Mouse (Mus musculus) hindbrain, embryonic 15.5 days (tissue): Measurements from ENCODE around the gene Ctnna2. TPM values are rescaled to one million over a fixed set of nuclear protein-coding genes. Genes with fewer than 3 reads are reported as not detected.

ENCODE experiments used
- ATAC-seq: fragments of 200-750 bp; cut with Nextera tagmentation; 2 replicates; pipeline ENCODE4 v1.8.0; 2017; ENCODE audit warnings: low read depth, moderate number of reproducible peaks, moderate TSS enrichment; ENCODE audit not compliant: low FRiP score
- H3K27ac ChIP-seq: fragments of 300-500 bp; sonication (generic); replicated peaks from 2 replicates; pipeline ENCODE4 v1.5.1; 2015; ENCODE audit warnings: mild to moderate bottlenecking, inconsistent platforms
- H3K27me3 ChIP-seq: fragments of 300-500 bp; sonication (generic); 2 replicates; pipeline ENCODE4 v1.6.1; 2015; ENCODE audit warnings: control low read depth, inconsistent platforms
- H3K36me3 ChIP-seq: fragments of 300-500 bp; sonication (generic); 2 replicates; pipeline ENCODE4 v1.6.1; 2015; ENCODE audit warnings: control low read depth, inconsistent platforms
- H3K4me1 ChIP-seq: fragments of 300-500 bp; sonication (generic); replicated peaks from 2 replicates; pipeline ENCODE4 v1.6.1; 2015; ENCODE audit warnings: control low read depth, inconsistent platforms
- H3K4me2 ChIP-seq: fragments of 300-500 bp; sonication (generic); 2 replicates; pipeline ENCODE4 v1.6.1; 2015; ENCODE audit warnings: moderate library complexity, mild to moderate bottlenecking, inconsistent platforms
- H3K4me3 ChIP-seq: fragments of 300-500 bp; sonication (generic); 2 replicates; pipeline ENCODE4 v1.5.1; 2015; ENCODE audit warnings: mild to moderate bottlenecking, inconsistent platforms
- H3K9ac ChIP-seq: fragments of 300-500 bp; sonication (generic); 2 replicates; pipeline ENCODE4 v1.6.1; 2015; ENCODE audit warnings: inconsistent platforms
- H3K9me3 ChIP-seq: fragments of 300-500 bp; sonication (generic); 2 replicates; pipeline ENCODE4 v1.6.1; 2016; ENCODE audit warnings: control low read depth, inconsistent platforms
- WGBS: fragments of 180-500 bp; shearing (Covaris S2); methylation state at CpG from one replicate; pipeline ENCODE4 v1.1.7; 2015; 5-methylcytosine and 5-hydroxymethylcytosine counted together
- polyA plus RNA-seq: library from polyadenylated mRNA; unstranded; fragments of >200 nt; fragmentation: Nextera tagmentation; extraction: Ambion mirVana; gene quantifications from 2 replicates; pipeline ENCODE4 v1.2.1, GENCODE M21; 2015

The Ctnna2 gene
- polyA plus RNA-seq, 1 experiment from 2014 or later = 125 TPM

DNA sequence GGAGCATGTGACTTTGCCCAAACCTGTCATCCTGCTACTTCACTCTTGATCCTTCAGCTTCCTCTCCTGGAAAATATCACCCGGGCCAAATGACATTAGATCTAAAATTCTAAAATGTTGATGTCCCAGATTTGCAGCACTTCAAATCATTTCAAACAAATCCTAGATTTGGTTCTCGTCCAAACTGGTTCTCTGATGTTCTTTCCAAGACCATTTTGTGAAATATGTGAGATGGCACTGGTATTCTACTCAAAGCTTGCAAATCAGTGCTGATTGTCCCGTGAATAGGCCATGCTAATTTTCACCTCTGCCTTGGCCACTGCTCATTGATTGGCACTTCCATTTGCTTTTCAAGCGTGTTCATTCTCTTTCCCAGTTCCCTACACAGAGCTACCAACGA lies 571.0 kb downstream of the Ctnna2 start:
- Histone ChIP-seq H3K27me3 (no peaks in the 10 kb centered on the region), H3K9ac (no peak overlapping the region), H3K27ac (no peak overlapping the region), H3K4me1 (no peaks in the 10 kb centered on the region), H3K36me3 (no peaks in the 10 kb centered on the region), H3K4me3 (no peak overlapping the region), H3K4me2 (no peak overlapping the region), H3K9me3 (no peaks in the 10 kb centered on the region)
- ATAC-seq = no peak
- 70% methylated on average over 5 of the region's 5 CpGs for WGBS

DNA sequence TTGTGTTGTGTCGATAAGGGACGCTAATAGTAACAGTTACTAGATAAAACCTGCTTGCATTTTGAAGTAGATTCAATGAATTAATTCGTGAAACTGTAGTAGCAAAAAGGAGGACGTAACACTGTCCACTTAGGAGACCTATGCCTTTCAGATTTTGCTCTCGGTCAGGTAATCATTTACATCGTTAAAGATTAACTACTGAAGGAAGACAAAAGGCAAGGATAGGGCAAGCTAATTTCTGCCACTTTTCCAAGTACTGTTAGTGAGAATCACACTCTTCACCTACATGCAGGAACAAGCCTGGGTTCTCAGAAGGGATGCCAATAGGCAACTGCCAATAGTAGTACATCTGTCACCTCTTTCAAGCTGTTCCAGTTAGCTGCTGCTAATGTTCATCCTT lies 578.7 kb downstream of the Ctnna2 start:
- no peaks in the 10 kb centered on the region for H3K4me1 ChIP-seq
- 88% methylated on average over 6 of the region's 6 CpGs for WGBS
- H3K36me3 ChIP-seq = no peaks in the 10 kb centered on the region
- no peak overlapping the region for H3K27ac ChIP-seq
- no peak overlapping the region for H3K4me2 ChIP-seq
- H3K9ac ChIP-seq = no peak overlapping the region
- no peak for ATAC-seq
- no peaks in the 10 kb centered on the region for H3K9me3 ChIP-seq
- H3K4me3 ChIP-seq = no peak overlapping the region
- no peaks in the 10 kb centered on the region for H3K27me3 ChIP-seq

DNA sequence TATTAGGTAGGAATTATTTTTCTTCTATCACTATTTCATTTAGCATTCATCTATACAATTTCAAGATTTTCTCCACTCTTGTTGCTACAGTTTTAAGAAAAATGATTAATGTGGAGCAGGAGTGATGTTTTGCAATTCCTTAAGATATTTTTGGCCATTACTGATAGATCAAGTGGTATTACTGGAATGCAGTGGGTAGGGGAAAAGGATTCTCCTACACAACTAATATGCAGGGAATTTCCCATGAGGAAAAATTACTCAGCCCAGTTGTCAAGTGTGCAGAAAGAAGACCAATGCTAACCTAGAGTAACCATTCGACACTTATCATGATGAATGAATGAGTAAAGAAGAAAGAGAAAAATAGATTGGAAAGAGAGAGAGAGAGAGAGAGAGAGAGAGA lies 587.8 kb downstream of the Ctnna2 start:
- Histone ChIP-seq H3K27ac (no peak overlapping the region), H3K4me1 (no peaks in the 10 kb centered on the region), H3K9me3 (no peaks in the 10 kb centered on the region), H3K4me2 (no peak overlapping the region), H3K36me3 (no peaks in the 10 kb centered on the region), H3K9ac (no peak overlapping the region), H3K27me3 (no peaks in the 10 kb centered on the region), H3K4me3 (no peak overlapping the region)
- 93% methylated on average over 1 of the region's 1 CpGs for WGBS
- no peak for ATAC-seq

DNA sequence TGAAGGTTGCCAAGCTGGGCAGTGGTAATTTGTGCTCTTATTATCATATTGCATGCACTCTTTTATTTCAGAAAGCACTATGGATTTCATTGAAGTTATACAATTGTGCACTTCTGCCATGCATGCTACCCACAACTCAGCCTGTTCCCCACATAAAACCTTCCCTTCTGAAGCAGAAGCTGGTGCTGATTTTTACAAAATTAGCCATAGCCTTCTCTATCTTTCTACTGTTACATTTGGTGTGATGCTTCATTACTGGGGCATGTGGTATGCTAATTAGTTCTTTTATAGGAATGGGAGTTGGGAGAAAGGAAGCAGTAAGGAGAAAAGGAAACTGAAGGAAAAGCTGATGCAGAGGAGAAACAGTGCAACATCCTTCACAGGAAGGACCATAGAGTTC lies 598.2 kb downstream of the Ctnna2 start:
- Histone ChIP-seq H3K4me2 (no peak overlapping the region), H3K4me3 (no peak overlapping the region), H3K27ac (no peak overlapping the region), H3K36me3 (no peaks in the 10 kb centered on the region), H3K9ac (no peak overlapping the region), H3K9me3 (no peaks in the 10 kb centered on the region), H3K4me1 (no peaks in the 10 kb centered on the region), H3K27me3 (no peaks in the 10 kb centered on the region)
- no peak for ATAC-seq

DNA sequence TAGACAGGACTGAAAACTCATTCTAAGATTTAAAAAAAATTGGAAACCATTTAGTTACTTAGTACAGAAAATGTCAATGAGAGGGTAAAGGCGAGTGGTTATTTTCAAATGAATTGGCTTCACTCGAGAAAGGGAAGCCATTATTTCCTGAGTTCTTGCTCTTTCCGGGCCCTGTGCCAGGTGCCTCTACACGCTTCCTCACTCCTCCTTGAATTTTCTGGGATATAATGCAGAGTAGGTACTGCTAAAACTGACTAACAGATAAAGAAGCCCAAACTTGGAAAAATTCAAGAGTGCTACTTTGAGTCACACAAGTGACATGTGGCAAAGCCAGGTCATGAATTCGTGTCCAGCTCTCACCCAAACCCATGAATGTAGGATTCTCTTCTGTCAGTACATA lies 606.4 kb downstream of the Ctnna2 start:
- no peak overlapping the region for H3K27ac ChIP-seq
- no peaks in the 10 kb centered on the region for H3K36me3 ChIP-seq
- no peak overlapping the region for H3K4me3 ChIP-seq
- H3K4me1 ChIP-seq = 0 out of 2 replicates have a peak, but pooled peaks cover 3% of the 10 kb centered on the region
- no peak for ATAC-seq
- no peaks in the 10 kb centered on the region for H3K27me3 ChIP-seq
- 62% methylated on average over 5 of the region's 5 CpGs for WGBS
- no peak overlapping the region for H3K9ac ChIP-seq
- no peaks in the 10 kb centered on the region for H3K9me3 ChIP-seq
- no peak overlapping the region for H3K4me2 ChIP-seq

DNA sequence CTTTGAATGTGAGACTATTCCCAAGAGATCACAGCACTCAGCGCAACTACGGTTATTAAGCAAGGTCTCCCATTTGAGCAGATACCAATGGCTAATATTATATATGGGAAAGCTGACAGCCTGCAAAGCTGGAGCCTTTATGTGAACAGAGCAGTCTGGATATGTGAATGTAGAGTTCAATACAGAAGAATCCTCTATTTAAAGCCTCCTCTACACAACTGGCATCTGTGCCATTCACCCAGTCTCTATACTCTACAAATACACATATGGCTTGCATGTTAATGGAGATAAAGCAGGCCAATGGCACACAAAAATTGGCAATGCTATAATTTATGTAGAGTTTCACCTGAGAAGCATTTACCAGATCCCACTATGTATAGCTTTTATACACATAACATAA lies 608.4 kb downstream of the Ctnna2 start:
- no peak for ATAC-seq
- 61% methylated on average over 2 of the region's 2 CpGs for WGBS
- Histone ChIP-seq H3K4me2 (no peak overlapping the region), H3K9ac (no peak overlapping the region), H3K27me3 (no peaks in the 10 kb centered on the region), H3K4me1 (0 out of 2 replicates have a peak, but pooled peaks cover 3% of the 10 kb centered on the region), H3K36me3 (no peaks in the 10 kb centered on the region), H3K4me3 (no peak overlapping the region), H3K27ac (no peak overlapping the region), H3K9me3 (no peaks in the 10 kb centered on the region)

DNA sequence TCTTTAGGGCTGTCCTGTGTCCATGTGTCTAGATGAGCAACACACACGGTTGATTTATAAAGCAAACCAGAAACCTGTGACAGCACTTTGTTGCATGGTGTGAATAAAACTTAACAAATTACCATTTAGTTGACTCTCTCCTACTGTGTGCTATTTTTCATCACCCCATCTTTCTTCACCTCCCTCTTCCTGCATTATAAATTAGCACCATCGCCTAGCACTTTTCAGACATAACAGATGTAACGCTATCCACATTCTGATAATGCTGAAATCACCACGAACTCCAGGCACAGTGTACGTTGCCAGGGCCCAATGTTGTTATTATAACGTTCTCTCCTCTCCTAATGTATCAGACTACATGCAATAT lies 621.0 kb downstream of the Ctnna2 start:
- H3K9ac ChIP-seq = no peak overlapping the region
- H3K4me2 ChIP-seq = no peak overlapping the region
- WGBS = 64% methylated on average over 6 of the region's 6 CpGs
- H3K4me3 ChIP-seq = no peak overlapping the region
- peak overlapping the region; percentile 49; the same call in 1 of the 2 replicates for H3K27ac ChIP-seq
- H3K4me1 ChIP-seq = peaks cover 5% of the 10 kb centered on the region; the same call in 1 of the 2 replicates
- no peak for ATAC-seq
- H3K9me3 ChIP-seq = no peaks in the 10 kb centered on the region
- no peaks in the 10 kb centered on the region for H3K36me3 ChIP-seq
- H3K27me3 ChIP-seq = no peaks in the 10 kb centered on the region

DNA sequence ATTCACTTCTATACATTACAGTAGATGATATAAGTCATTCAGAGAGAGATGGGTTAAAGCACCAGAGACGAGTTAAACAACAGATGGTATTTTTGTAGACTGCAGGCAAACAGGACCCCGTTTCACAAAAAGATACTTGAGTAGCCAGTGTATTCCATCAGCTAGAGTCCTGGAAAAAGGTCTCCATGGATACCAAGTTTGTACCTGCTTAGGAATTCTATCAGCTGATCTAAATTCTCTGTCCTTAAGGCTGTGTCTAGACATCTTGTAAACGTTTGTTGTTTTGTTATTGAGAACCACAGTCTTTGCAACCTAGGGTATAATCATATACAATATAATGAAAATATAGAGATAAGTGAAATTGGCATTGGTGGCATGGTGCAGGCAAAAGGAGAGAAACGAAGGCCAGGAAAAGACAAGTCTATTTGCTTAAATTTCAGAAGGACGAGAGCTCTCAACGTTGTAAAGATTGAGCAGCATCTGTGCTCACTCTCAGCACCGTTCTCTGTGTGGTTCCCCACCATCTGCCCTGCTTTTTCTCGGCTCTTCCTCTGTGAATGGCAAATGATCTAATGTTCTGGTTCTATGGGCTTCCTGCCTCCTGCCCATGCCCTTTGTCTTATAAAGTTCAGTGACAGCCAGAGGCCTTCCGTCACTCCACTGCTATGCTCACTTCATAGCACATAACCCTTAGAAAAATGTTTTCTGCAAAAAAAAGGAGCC lies 621.6 kb downstream of the Ctnna2 start:
- WGBS = 41% methylated on average over 9 of the region's 9 CpGs
- H3K36me3 ChIP-seq = no peaks in the 10 kb centered on the region
- H3K27me3 ChIP-seq = no peaks in the 10 kb centered on the region
- H3K9ac ChIP-seq = no peak overlapping the region
- H3K4me2 ChIP-seq = no peak overlapping the region
- H3K4me1 ChIP-seq = peaks cover 5% of the 10 kb centered on the region; the same call in 1 of the 2 replicates
- no peak overlapping the region for H3K4me3 ChIP-seq
- H3K9me3 ChIP-seq = no peaks in the 10 kb centered on the region
- no peak for ATAC-seq
- H3K27ac ChIP-seq = peak overlapping the region; percentile 49

DNA sequence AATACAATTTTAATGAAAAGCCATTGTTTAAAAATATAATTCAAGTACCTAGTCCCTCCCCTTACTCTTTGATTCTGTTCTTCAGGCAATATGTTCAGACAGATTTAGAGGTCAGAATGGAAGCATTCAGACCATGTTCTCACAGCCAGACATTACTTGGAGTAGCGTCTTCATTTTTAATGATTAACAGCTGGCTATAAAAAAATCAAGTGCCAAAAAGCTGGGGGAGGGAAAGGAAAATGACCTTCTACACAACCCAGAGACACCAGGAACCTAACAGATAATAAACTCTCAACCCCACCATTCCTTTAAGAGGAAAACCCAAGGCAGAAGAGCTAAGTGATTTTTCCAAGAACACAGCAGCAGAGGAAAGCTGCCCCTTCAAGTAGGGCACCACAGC lies 624.7 kb downstream of the Ctnna2 start:
- Histone ChIP-seq H3K9ac (no peak overlapping the region), H3K27ac (no peak overlapping the region), H3K4me3 (no peak overlapping the region), H3K27me3 (no peaks in the 10 kb centered on the region), H3K4me2 (no peak overlapping the region), H3K4me1 (peaks cover 5% of the 10 kb centered on the region; the same call in 1 of the 2 replicates), H3K9me3 (no peaks in the 10 kb centered on the region), H3K36me3 (no peaks in the 10 kb centered on the region)
- WGBS = 32% methylated on average over 1 of the region's 1 CpGs
- no peak for ATAC-seq

DNA sequence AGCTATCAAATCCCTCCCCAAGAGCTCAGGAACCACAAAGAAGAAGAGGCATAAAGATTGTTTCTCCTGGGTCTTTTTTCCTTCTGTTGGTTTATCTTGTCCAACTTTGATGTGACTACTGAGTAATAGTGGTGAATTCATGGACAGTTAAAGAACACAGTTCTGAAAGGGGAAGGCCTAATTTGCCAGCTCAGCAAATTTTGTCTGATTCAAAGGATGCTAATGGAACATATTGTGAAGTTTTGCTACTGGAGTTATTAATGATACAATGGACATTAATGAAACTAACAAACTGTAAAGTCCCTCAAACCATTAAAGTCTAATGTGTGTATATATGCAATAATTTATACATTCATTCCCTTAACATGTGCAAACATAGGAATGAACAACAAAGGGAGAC lies 635.7 kb downstream of the Ctnna2 start:
- H3K36me3 ChIP-seq = no peaks in the 10 kb centered on the region
- H3K9me3 ChIP-seq = no peaks in the 10 kb centered on the region
- H3K27me3 ChIP-seq = no peaks in the 10 kb centered on the region
- no peak overlapping the region for H3K9ac ChIP-seq
- no peak overlapping the region for H3K4me3 ChIP-seq
- H3K27ac ChIP-seq = no peak overlapping the region
- no peak for ATAC-seq
- H3K4me1 ChIP-seq = 0 out of 2 replicates have a peak, but pooled peaks cover 3% of the 10 kb centered on the region
- H3K4me2 ChIP-seq = no peak overlapping the region

DNA sequence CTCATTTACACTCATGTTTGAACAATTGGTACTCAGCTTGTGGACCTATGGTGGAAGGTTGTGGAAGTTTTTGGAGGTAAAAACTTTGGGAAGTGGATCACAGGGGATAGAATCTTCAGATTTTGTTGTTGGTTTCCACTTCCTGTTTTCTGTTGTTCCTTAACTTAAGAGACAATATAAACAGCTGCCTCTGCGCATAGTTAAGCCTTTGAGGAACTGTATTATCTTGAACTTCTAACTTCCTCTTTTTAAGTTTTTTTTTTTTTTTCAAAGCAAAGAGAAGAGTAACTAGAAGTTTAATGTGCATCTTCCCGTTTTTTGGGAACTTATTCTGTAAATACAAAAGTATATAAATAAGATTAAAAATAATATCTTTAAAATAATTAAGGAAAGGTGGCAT lies 644.0 kb downstream of the Ctnna2 start:
- Histone ChIP-seq H3K4me3 (no peak overlapping the region), H3K27ac (no peak overlapping the region), H3K4me2 (no peak overlapping the region), H3K4me1 (no peaks in the 10 kb centered on the region), H3K27me3 (no peaks in the 10 kb centered on the region), H3K9me3 (no peaks in the 10 kb centered on the region), H3K36me3 (no peaks in the 10 kb centered on the region), H3K9ac (no peak overlapping the region)
- no peak for ATAC-seq
- WGBS = 91% methylated on average over 2 of the region's 2 CpGs

DNA sequence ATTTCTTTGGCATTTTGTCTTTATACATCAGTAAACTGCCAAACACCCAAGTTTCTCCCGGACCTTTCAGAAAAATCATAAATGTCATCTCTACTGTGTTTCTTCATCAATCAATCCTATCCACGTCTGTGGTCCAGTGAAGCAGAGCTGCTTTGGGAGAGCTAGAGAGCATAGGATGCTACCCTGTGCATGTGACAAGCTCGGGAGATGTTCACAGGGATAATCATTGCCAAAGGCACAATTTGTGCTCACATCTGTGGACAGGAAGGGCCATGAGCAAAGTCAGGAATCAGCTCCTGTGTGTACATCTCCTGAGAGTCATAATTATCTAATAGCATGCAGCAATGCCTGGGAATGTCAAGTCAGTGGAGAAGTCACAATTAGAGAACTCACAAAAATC lies 654.8 kb downstream of the Ctnna2 start:
- Histone ChIP-seq H3K9me3 (no peaks in the 10 kb centered on the region), H3K27me3 (no peaks in the 10 kb centered on the region), H3K4me1 (no peaks in the 10 kb centered on the region), H3K4me2 (no peak overlapping the region), H3K9ac (no peak overlapping the region), H3K4me3 (no peak overlapping the region), H3K36me3 (no peaks in the 10 kb centered on the region), H3K27ac (no peak overlapping the region)
- ATAC-seq = no peak
- WGBS = 41% methylated on average over 3 of the region's 3 CpGs

DNA sequence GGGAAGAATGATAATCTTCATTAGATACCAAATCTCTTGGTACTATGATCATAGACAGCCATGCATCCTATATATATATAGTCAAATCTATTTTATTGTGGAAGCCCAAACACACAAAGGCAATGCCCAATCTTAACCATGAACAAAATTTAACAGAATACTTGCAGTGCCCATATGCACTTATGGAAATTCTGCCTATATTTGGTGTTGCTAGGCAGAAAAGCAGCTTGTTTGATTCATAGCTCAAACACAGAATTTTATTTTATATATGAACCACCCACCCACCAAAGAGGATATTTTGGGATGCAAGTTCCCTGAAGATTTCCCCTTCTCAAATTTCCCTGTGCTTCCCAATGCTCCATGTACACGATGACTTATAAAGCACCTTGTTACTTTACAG lies 655.2 kb downstream of the Ctnna2 start:
- Histone ChIP-seq H3K4me2 (no peak overlapping the region), H3K36me3 (no peaks in the 10 kb centered on the region), H3K9me3 (no peaks in the 10 kb centered on the region), H3K9ac (no peak overlapping the region), H3K27ac (no peak overlapping the region), H3K4me3 (no peak overlapping the region), H3K4me1 (no peaks in the 10 kb centered on the region), H3K27me3 (no peaks in the 10 kb centered on the region)
- no peak for ATAC-seq
- 84% methylated on average over 1 of the region's 1 CpGs for WGBS
